14 mouse cellular contexts compared by ENCODE assay signal in the genomic region with DNA sequence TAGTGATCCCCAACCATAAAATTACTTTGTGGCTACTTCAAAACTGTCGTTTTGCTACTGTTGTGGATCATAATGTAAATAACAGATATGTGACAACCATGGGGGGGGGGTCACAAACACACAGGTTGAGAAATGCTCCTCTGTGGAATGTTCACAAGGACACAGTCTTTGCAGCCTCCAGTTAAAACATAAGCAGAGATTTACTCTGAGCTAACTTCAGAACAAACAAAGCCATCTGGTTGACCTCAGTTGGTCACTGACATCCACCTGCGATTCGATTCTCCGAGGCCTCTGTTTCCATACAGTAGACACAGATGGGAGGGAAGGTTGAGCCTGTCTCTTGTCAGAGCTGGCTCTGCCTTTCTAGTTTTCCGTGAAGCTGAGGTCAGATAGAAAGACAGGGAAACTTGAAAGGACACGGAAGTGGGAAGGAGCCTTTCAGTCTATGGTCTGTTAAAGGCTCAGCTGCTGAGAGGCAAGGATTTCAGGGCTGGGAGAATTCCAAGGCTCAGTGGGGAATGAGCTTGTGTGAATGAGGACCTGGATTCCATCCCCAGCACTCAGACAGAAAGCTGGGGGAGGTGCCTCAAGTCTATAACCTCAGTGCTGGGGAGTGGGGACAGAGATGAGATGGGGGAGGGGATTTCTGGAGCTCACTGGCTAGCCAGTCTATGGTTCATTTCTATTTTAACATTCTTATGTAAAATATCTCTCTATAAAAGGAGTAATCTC.
DNase-seq lines count a peak whose midpoint lies in the region; ATAC-seq lines count a peak whose summit lies in the region.
"Had no signal": no experiment of that assay in that cellular context is flagged by ENCODE, and none has a peak within 500 bp of the region (broad histone marks: within the 10 kb centered on the region; RNA-seq: fewer than 3 reads in every experiment).

No protein-coding gene starts in this region.

- peaks cover 35% of the 10 kb centered on the region for H3K4me1 ChIP-seq in heart, embryonic 10.5 days
- no peaks in the 10 kb centered on the region for H3K4me1 ChIP-seq in liver, embryonic 11.5 days (replicated peaks; ENCODE audit: control insufficient read depth, insufficient read depth, low read length)
- H3K4me1 ChIP-seq in intestine, embryonic 15.5 days (replicated peaks) = no peaks in the 10 kb centered on the region
- no peaks in the 10 kb centered on the region for H3K4me1 ChIP-seq in stomach, embryonic 16.5 days (ENCODE audit: control insufficient read depth, insufficient read depth, low read length)
- H3K4me1 ChIP-seq: embryonic facial prominence, embryonic 15.5 days had no signal

- no peak overlapping the region for H3K9ac ChIP-seq in liver, embryonic 11.5 days (ENCODE audit: low read depth, low read length)
- H3K9ac ChIP-seq in intestine, embryonic 15.5 days = no peak overlapping the region
- no peak overlapping the region for H3K9ac ChIP-seq in stomach, embryonic 16.5 days (ENCODE audit: low read length)
- H3K9ac ChIP-seq: embryonic facial prominence, embryonic 15.5 days; limb, embryonic 13.5 days had no signal

- ATAC-seq in liver, embryonic 11.5 days (replicated peaks; ENCODE audit: low FRiP score) = no peak
- ATAC-seq in intestine, embryonic 15.5 days = peak; percentile 68
- ATAC-seq in stomach, embryonic 16.5 days (ENCODE audit: insufficient read depth, low FRiP score) = peak; percentile 69; the same call in 1 of the 2 replicates
- ATAC-seq: midbrain, embryonic 16.5 days had no signal

- peak overlapping the region; percentile 78 for H3K27ac ChIP-seq in heart, embryonic 10.5 days
- peak overlapping the region; percentile 9; the same call in 1 of the 2 replicates for H3K27ac ChIP-seq in liver, embryonic 11.5 days (ENCODE audit: low read depth, low read length)
- no peak overlapping the region for H3K27ac ChIP-seq in intestine, embryonic 15.5 days
- H3K27ac ChIP-seq in stomach, embryonic 16.5 days (ENCODE audit: low read length) = peak overlapping the region; percentile 66
- H3K27ac ChIP-seq: embryonic facial prominence, embryonic 15.5 days; kidney, postnatal 0 days; limb, embryonic 13.5 days had no signal

- peak; percentile 84 for DNase-seq in heart, embryonic 10.5 days (ENCODE audit: low spot score)
- no peak for DNase-seq in heart, postnatal 25 days (ENCODE audit: low spot score)
- peak; percentile 28 for DNase-seq in liver, embryonic 11.5 days (ENCODE audit: low spot score)
- no peak for DNase-seq in liver
- DNase-seq in kidney, adult 8-10 months = no peak
- DNase-seq: adrenal gland, postnatal 36 days; cerebellum, adult 11-12 months; lung, postnatal 36 days had no signal

- intact Hi-C loops in heart, postnatal 25 days (cut with DNase I) = no loop called here

- no peaks in the 10 kb centered on the region for H3K36me3 ChIP-seq in heart, embryonic 10.5 days
- no peaks in the 10 kb centered on the region for H3K36me3 ChIP-seq in liver, embryonic 11.5 days (ENCODE audit: control insufficient read depth, insufficient read depth, low read length)
- no peaks in the 10 kb centered on the region for H3K36me3 ChIP-seq in intestine, embryonic 15.5 days
- no peaks in the 10 kb centered on the region for H3K36me3 ChIP-seq in stomach, embryonic 16.5 days (ENCODE audit: control insufficient read depth, insufficient read depth, low read length)
- H3K36me3 ChIP-seq: embryonic facial prominence, embryonic 15.5 days; limb, embryonic 13.5 days had no signal

- 20% methylated on average over 6 of the region's 6 CpGs for WGBS in heart, embryonic 10.5 days
- 35% methylated on average over 6 of the region's 6 CpGs for WGBS in liver, embryonic 11.5 days
- 28% methylated on average over 6 of the region's 6 CpGs for WGBS in intestine, embryonic 15.5 days
- 28% methylated on average over 6 of the region's 6 CpGs for WGBS in stomach, embryonic 16.5 days

- H3K9me3 ChIP-seq in heart, embryonic 10.5 days = no peaks in the 10 kb centered on the region
- H3K9me3 ChIP-seq in liver, embryonic 11.5 days (ENCODE audit: control insufficient read depth, low read length) = 0 out of 2 replicates have a peak, but pooled peaks cover 4% of the 10 kb centered on the region
- H3K9me3 ChIP-seq in intestine, embryonic 15.5 days = no peaks in the 10 kb centered on the region
- H3K9me3 ChIP-seq in stomach, embryonic 16.5 days (replicated peaks; ENCODE audit: control insufficient read depth, low read length) = no peaks in the 10 kb centered on the region
- H3K9me3 ChIP-seq: embryonic facial prominence, embryonic 15.5 days had no signal

- H3K4me3 ChIP-seq in heart, embryonic 10.5 days = 0 out of 2 replicates have a peak overlapping the region, but pooled peaks have one; percentile 5
- H3K4me3 ChIP-seq in liver, embryonic 11.5 days (ENCODE audit: low read depth, low read length) = no peak overlapping the region
- H3K4me3 ChIP-seq in intestine, embryonic 15.5 days (replicated peaks) = no peak overlapping the region
- no peak overlapping the region for H3K4me3 ChIP-seq in stomach, embryonic 16.5 days (replicated peaks; ENCODE audit: low read length)
- H3K4me3 ChIP-seq: embryonic facial prominence, embryonic 15.5 days; limb, embryonic 13.5 days had no signal

- H3K4me2 ChIP-seq in liver, embryonic 11.5 days = no peak overlapping the region
- H3K4me2 ChIP-seq in intestine, embryonic 15.5 days (replicated peaks) = no peak overlapping the region
- H3K4me2 ChIP-seq in stomach, embryonic 16.5 days (ENCODE audit: low read depth, low read length) = no peak overlapping the region
- H3K4me2 ChIP-seq: embryonic facial prominence, embryonic 15.5 days; limb, embryonic 13.5 days had no signal

- H3K27me3 ChIP-seq in heart, embryonic 10.5 days (ENCODE audit: insufficient read depth, poor library complexity, severe bottlenecking) = no peaks in the 10 kb centered on the region
- H3K27me3 ChIP-seq in liver, embryonic 11.5 days (replicated peaks; ENCODE audit: control insufficient read depth, insufficient read depth, low read length) = no peaks in the 10 kb centered on the region
- no peaks in the 10 kb centered on the region for H3K27me3 ChIP-seq in intestine, embryonic 15.5 days (replicated peaks)
- no peaks in the 10 kb centered on the region for H3K27me3 ChIP-seq in stomach, embryonic 16.5 days (ENCODE audit: control insufficient read depth, insufficient read depth, low read length)
- H3K27me3 ChIP-seq: embryonic facial prominence, embryonic 15.5 days; limb, embryonic 13.5 days had no signal

Comparison
In these comparisons a context has a peak if more than half of its experiments do, and no peak if none do; other contexts are left out.
1. DNase-seq: peak in heart, embryonic 10.5 days (single experiment) and liver, embryonic 11.5 days (single experiment); none in heart, postnatal 25 days (single experiment), liver (single experiment) and kidney, adult 8-10 months (0 of 2).